Mouse (Mus musculus) kidney, adult 11 months (tissue): Measurements from ENCODE around the gene Olfr1323.

Experiments
- DNase-seq: peaks from one replicate; pipeline ENCODE4 v3.0.0; 2022

The Olfr1323 gene

DNA sequence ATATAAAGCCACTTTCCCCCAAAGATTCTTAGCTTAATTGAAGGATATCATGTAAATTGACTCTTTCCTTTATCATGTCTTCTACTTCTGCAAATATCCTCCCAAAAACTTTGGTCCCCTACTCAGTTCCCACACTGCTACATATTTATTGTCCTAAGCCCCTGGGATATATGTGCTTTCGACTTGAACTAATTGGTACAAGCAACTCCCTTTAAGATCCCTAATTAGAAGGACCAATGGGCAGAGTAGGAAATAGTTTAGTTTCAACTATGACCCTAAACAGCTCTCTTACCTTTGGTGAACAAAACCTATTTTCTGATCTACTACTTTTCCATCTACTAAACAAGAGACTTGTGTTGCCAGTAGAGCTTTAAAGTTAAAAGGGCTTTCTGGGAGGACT is at the start of gene Olfr1323:
Gene Olfr1323 (minus strand): TSS at position 101 of the 400 bp plus-strand sequence.
- no peak for DNase-seq

GRCm38 (mm10) chrX:50012242-50012641 is 6.9 kb downstream of the Olfr1323 start:
- DNase-seq: no peak
